Mouse (Mus musculus) CH12.LX (cell line): ENCODE measurements around the gene Htr1b. TPM values are rescaled to one million over a fixed set of nuclear protein-coding genes. Genes with fewer than 3 reads are reported as not detected.

Experiments
- DNase-seq: peaks from one replicate; pipeline ENCODE4 v3.0.0-alpha.2; 2013; ENCODE audit errors: extremely low read depth
- H3K27ac ChIP-seq: 2 replicates; pipeline ENCODE4 v1.5.1; 2012; ENCODE audit warnings: low read depth, mild to moderate bottlenecking, control low read depth, moderate library complexity; ENCODE audit not compliant: insufficient read depth
- H3K27me3 ChIP-seq: replicated peaks from 2 replicates; pipeline ENCODE3; 2012; ENCODE audit warnings: inconsistent platforms
- H3K36me3 ChIP-seq, 2 experiments: replicated peaks in 1 of 2; 2 replicates each; pipeline versions ENCODE3 to v1.6.1; 2012; ENCODE audit warnings: inconsistent platforms in 1 of 2, low read length in 1 of 2, mild to moderate bottlenecking in 1 of 2, mixed read lengths in 1 of 2, moderate library complexity in 1 of 2; ENCODE audit not compliant: control insufficient read depth in 1 of 2, insufficient read depth in 1 of 2
- H3K4me1 ChIP-seq, 2 experiments: 2 replicates each; pipeline ENCODE4 v1.6.1; 2012; ENCODE audit warnings: inconsistent platforms in 1 of 2, moderate library complexity in 1 of 2; ENCODE audit not compliant: insufficient read depth in 2 of 2, control insufficient read depth in 1 of 2
- H3K4me2 ChIP-seq: 2 replicates; pipeline ENCODE4 v1.6.1; 2012; ENCODE audit warnings: low read depth, mild to moderate bottlenecking, control low read depth; ENCODE audit not compliant: poor library complexity, insufficient read depth, severe bottlenecking
- H3K4me3 ChIP-seq, 3 experiments: fragments of 150-350 bp in 1 of 3; sonication (generic) in 1 of 3; replicated peaks in 1 of 3; 2 replicates each; pipeline versions ENCODE3 to v1.5.1; 2011 to 2012; ENCODE audit warnings: low read depth in 2 of 3, low read length in 2 of 3, mild to moderate bottlenecking in 2 of 3, moderate library complexity in 2 of 3, control low read depth in 1 of 3, improper control_type of control experiment in 1 of 3, inconsistent platforms in 1 of 3, mixed read lengths in 1 of 3; ENCODE audit not compliant: poor library complexity in 1 of 3
- H3K79me2 ChIP-seq: replicated peaks from 2 replicates; pipeline ENCODE4 v1.6.1; 2012; ENCODE audit warnings: mild to moderate bottlenecking, moderate library complexity; ENCODE audit not compliant: control insufficient read depth, poor library complexity, insufficient read depth, severe bottlenecking; ENCODE audit errors: extremely low read depth
- H3K9ac ChIP-seq: 2 replicates; pipeline ENCODE4 v1.6.1; 2012; ENCODE audit warnings: low read depth, mild to moderate bottlenecking, control low read depth, moderate library complexity; ENCODE audit not compliant: insufficient read depth
- H3K9me3 ChIP-seq: replicated peaks from 2 replicates; pipeline ENCODE3; 2012; ENCODE audit warnings: low read length, inconsistent platforms, mixed read lengths
- BHLHE40 ChIP-seq: IDR thresholded peaks from 2 replicates; pipeline ENCODE4 v1.6.1; 2011; ENCODE audit warnings: mild to moderate bottlenecking, low read depth, low read length, improper control_type of control experiment
- CHD1 ChIP-seq: IDR thresholded peaks from 2 replicates; pipeline ENCODE4 v1.6.1; 2012; ENCODE audit warnings: low read depth, low read length, improper control_type of control experiment, inconsistent platforms
- ELF1 ChIP-seq: IDR thresholded peaks from 2 replicates; pipeline ENCODE4 v1.6.1; 2014; ENCODE audit warnings: low read depth, mild to moderate bottlenecking, inconsistent platforms, low read length, improper control_type of control experiment
- ETS1 ChIP-seq: conservative IDR thresholded peaks from 2 replicates; pipeline ENCODE4 v1.6.1; 2012; ENCODE audit warnings: low read depth, mild to moderate bottlenecking, inconsistent platforms, low read length, improper control_type of control experiment, moderate library complexity
- GABPA ChIP-seq: IDR thresholded peaks from 2 replicates; pipeline ENCODE4 v1.6.1; 2012; ENCODE audit warnings: low read depth, low read length, improper control_type of control experiment, inconsistent platforms; ENCODE audit not compliant: insufficient replicate concordance
- HCFC1 ChIP-seq: IDR thresholded peaks from 2 replicates; pipeline ENCODE4 v1.6.1; 2012; ENCODE audit warnings: low read depth, mild to moderate bottlenecking, inconsistent platforms, low read length, improper control_type of control experiment
- IRF4 ChIP-seq: IDR thresholded peaks from 2 replicates; pipeline ENCODE4 v1.6.1; 2014; ENCODE audit warnings: low read depth, mild to moderate bottlenecking, inconsistent platforms, low read length, improper control_type of control experiment
- JUND ChIP-seq: conservative IDR thresholded peaks from 2 replicates; pipeline ENCODE4 v1.6.1; 2011; ENCODE audit warnings: low read depth, low read length, improper control_type of control experiment
- KAT2A ChIP-seq: IDR thresholded peaks from 2 replicates; pipeline ENCODE4 v1.6.1; 2012; ENCODE audit warnings: low read length, improper control_type of control experiment, inconsistent platforms; ENCODE audit not compliant: insufficient replicate concordance
- MAZ ChIP-seq: IDR thresholded peaks from 2 replicates; pipeline ENCODE4 v1.6.1; 2012; ENCODE audit warnings: low read depth, mild to moderate bottlenecking, inconsistent platforms, low read length, improper control_type of control experiment, moderate library complexity
- MEF2A ChIP-seq: IDR thresholded peaks from 2 replicates; pipeline ENCODE4 v1.6.1; 2014; ENCODE audit warnings: low read depth, mild to moderate bottlenecking, inconsistent platforms, low read length, improper control_type of control experiment, borderline replicate concordance
- MXI1 ChIP-seq: IDR thresholded peaks from 2 replicates; pipeline ENCODE4 v1.6.1; 2011; ENCODE audit warnings: mild to moderate bottlenecking, low read depth, low read length, improper control_type of control experiment
- MYC ChIP-seq: IDR thresholded peaks from 2 replicates; pipeline ENCODE4 v1.6.1; 2011; ENCODE audit warnings: low read depth, mild to moderate bottlenecking, improper control_type of control experiment, low read length
- NELFE ChIP-seq: IDR thresholded peaks from 2 replicates; pipeline ENCODE4 v1.6.1; 2011; ENCODE audit warnings: low read depth, low read length, improper control_type of control experiment
- NRF1 ChIP-seq: IDR thresholded peaks from 2 replicates; pipeline ENCODE4 v1.6.1; 2014; ENCODE audit warnings: low read depth, mild to moderate bottlenecking, inconsistent platforms, low read length, improper control_type of control experiment, moderate library complexity
- PAX5 ChIP-seq: IDR thresholded peaks from 2 replicates; pipeline ENCODE4 v1.6.1; 2012; ENCODE audit warnings: low read length, inconsistent platforms, mixed read lengths
- POLR2A ChIP-seq: IDR thresholded peaks from 2 replicates; pipeline ENCODE4 v1.6.1; 2011; ENCODE audit warnings: low read depth, mild to moderate bottlenecking, improper control_type of control experiment, low read length
- POLR2AphosphoS2 ChIP-seq: IDR thresholded peaks from 2 replicates; pipeline ENCODE4 v1.6.1; 2011; ENCODE audit warnings: low read depth, low read length, improper control_type of control experiment
- RCOR1 ChIP-seq: conservative IDR thresholded peaks from 2 replicates; pipeline ENCODE4 v1.6.1; 2012; ENCODE audit warnings: low read depth, mild to moderate bottlenecking, inconsistent platforms, low read length, improper control_type of control experiment
- SIN3A ChIP-seq: IDR thresholded peaks from 2 replicates; pipeline ENCODE4 v1.6.1; 2012; ENCODE audit warnings: low read length, improper control_type of control experiment, inconsistent platforms
- SMC3 ChIP-seq: IDR thresholded peaks from 2 replicates; pipeline ENCODE4 v1.6.1; 2011; ENCODE audit warnings: low read depth, low read length, improper control_type of control experiment
- TBP ChIP-seq: conservative IDR thresholded peaks from 2 replicates; pipeline ENCODE4 v1.6.1; 2011; ENCODE audit warnings: low read depth, low read length, improper control_type of control experiment
- USF1 ChIP-seq: IDR thresholded peaks from 2 replicates; pipeline ENCODE4 v1.6.1; 2014; ENCODE audit warnings: low read depth, mild to moderate bottlenecking, inconsistent platforms, low read length, improper control_type of control experiment
- USF2 ChIP-seq: conservative IDR thresholded peaks from 2 replicates; pipeline ENCODE4 v1.6.1; 2011; ENCODE audit warnings: low read depth, low read length, improper control_type of control experiment
- ZKSCAN1 ChIP-seq: IDR thresholded peaks from 2 replicates; pipeline ENCODE4 v1.6.1; 2012; ENCODE audit warnings: low read depth, inconsistent platforms, low read length, improper control_type of control experiment, borderline replicate concordance
- ZMIZ1 ChIP-seq: IDR thresholded peaks from 2 replicates; pipeline ENCODE4 v1.6.1; 2012; ENCODE audit warnings: low read depth, mild to moderate bottlenecking, inconsistent platforms, low read length, improper control_type of control experiment
- ZNF384 ChIP-seq: IDR thresholded peaks from 2 replicates; pipeline ENCODE4 v1.6.1; 2012; ENCODE audit warnings: low read depth, low read length, improper control_type of control experiment, inconsistent platforms
- dilution Hi-C: fragments of 300-500 bp; cut with MboI; formaldehyde crosslinking; loops from 2 replicates; pipeline ENCODE4 v1.14.3; 2020; ENCODE audit warnings: low sequenced_read_pairs; ENCODE audit not compliant: extremely low pct_unique_long_range_greater_than_20kb, extremely low pct_ligation_motif_present
- in situ Hi-C: fragments of 300-500 bp; cut with MboI; formaldehyde crosslinking; loops from 3 replicates; pipeline ENCODE4 v1.14.3; 2019; ENCODE audit warnings: low sequenced_read_pairs, low pct_ligation_motif_present, low pct_unique_long_range_greater_than_20kb, mixed read lengths
- polyA plus RNA-seq: library from polyadenylated mRNA; unstranded; fragments of >175 nt; gene quantifications from 2 replicates; pipeline ENCODE4 v1.2.1, GENCODE M21; 2012; ENCODE audit warnings: low read depth; ENCODE audit not compliant: insufficient read length
- total RNA-seq, 2 experiments: library from RNA; depleted of rRNA; stranded (reverse); fragments of 300-350 nt in 1 of 2; fragments of >200 nt in 1 of 2; gene quantifications; 2 replicates each; pipeline ENCODE4 v1.2.3; 2012 to 2014

Gene Htr1b
- total RNA-seq (2012; rRNA removed), result not detected in 2 replicates
- total RNA-seq (2014; rRNA removed), result not detected in 2 replicates
- not detected in 2 replicates for polyA plus RNA-seq

- H3K27me3 ChIP-seq, result no peaks in the 10 kb centered on the region
- in situ Hi-C loops, result loop anchor here (25.0 kb wide), 1 partner anchor 1321 kb away; no protein-coding TSS in a partner anchor
Observed at GRCm38 (mm10) chr9:81633437-81633973, at the start of gene Htr1b. Gene Htr1b, minus strand, starts transcription at chr9:81633828.

GRCm38 (mm10) chr9:81676716-81677115 lies 43.1 kb upstream of the Htr1b start:
- in situ Hi-C loops, result no loop called here
- dilution Hi-C loops, result no loop called here

More at GRCm38 (mm10) chr9:81633437-81633973, at the start of gene Htr1b:
- dilution Hi-C loops, result no loop called here
- TF ChIP-seq NELFE (no peak), ZMIZ1 (no peak), ELF1 (no peak), JUND (no peak), POLR2A (no peak), KAT2A (no peak), HCFC1 (no peak), SIN3A (no peak), MEF2A (no peak), PAX5 (no peak), USF1 (no peak), ZNF384 (no peak), MXI1 (no peak), IRF4 (no peak), ETS1 (no peak), GABPA (no peak), NRF1 (no peak), SMC3 (no peak), CHD1 (no peak), TBP (no peak)
- Histone ChIP-seq H3K4me3 (no peak within 1 kb of the TSS), H3K36me3 (no peaks in the 10 kb centered on the region), H3K4me1 (no peaks in the 10 kb centered on the region), H3K4me2 (no peak within 1 kb of the TSS), H3K9me3 (peaks cover 13% of the 10 kb centered on the region), H3K9ac (no peak within 1 kb of the TSS), H3K79me2 (no peaks in the 10 kb centered on the region), H3K27ac (no peak within 1 kb of the TSS)
- no peak for DNase-seq

More at GRCm38 (mm10) chr9:81676716-81677115, 43.1 kb upstream of the Htr1b start:
- TF ChIP-seq MAZ, result no peak
- no peak for TF ChIP-seq RCOR1
- no peak for TF ChIP-seq USF2
- no peak for TF ChIP-seq BHLHE40
- no peak for TF ChIP-seq ZKSCAN1
- TF ChIP-seq POLR2AphosphoS2, result no peak
- TF ChIP-seq PAX5, result no peak
- TF ChIP-seq MYC, result no peak
- no peak for TF ChIP-seq MEF2A
- no peak for TF ChIP-seq GABPA
- Histone ChIP-seq H3K27me3 (no peaks in the 10 kb centered on the region), H3K4me1 (no peaks in the 10 kb centered on the region), H3K79me2 (no peaks in the 10 kb centered on the region), H3K9me3 (no peaks in the 10 kb centered on the region), H3K36me3 (no peaks in the 10 kb centered on the region), H3K27ac (no peak overlapping the region), H3K4me2 (no peak overlapping the region), H3K4me3 (no peak overlapping the region), H3K9ac (no peak overlapping the region)
- DNase-seq, result no peak
